Mouse (Mus musculus) ES-E14 (cell line): ENCODE data around the gene Gen1. TPM values are rescaled to one million over a fixed set of nuclear protein-coding genes. Genes with fewer than 3 reads are reported as not detected.

Experiments used
- DNase-seq: peaks from one replicate; pipeline ENCODE4 v3.0.0-alpha.2; 2013; ENCODE audit warnings: low read depth, low spot score
- H3K27ac ChIP-seq: 2 replicates; pipeline ENCODE4 v1.5.1; 2012; ENCODE audit warnings: low read depth, mild to moderate bottlenecking, low read length, moderate library complexity, mixed read lengths; ENCODE audit not compliant: poor library complexity, insufficient read depth, severe bottlenecking
- H3K36me3 ChIP-seq: 2 replicates; pipeline ENCODE4 v1.6.1; 2012; ENCODE audit warnings: mild to moderate bottlenecking, low read length, moderate library complexity, mixed read lengths; ENCODE audit not compliant: control insufficient read depth, poor library complexity, insufficient read depth, severe bottlenecking
- H3K4me1 ChIP-seq, 2 experiments: fragments of 150-350 bp in 1 of 2; sonication (generic) in 1 of 2; 2 replicates each; pipeline ENCODE4 v1.6.1; 2012; ENCODE audit warnings: low read length in 2 of 2, mild to moderate bottlenecking in 1 of 2, mixed read lengths in 1 of 2; ENCODE audit not compliant: control insufficient read depth in 2 of 2, insufficient read depth in 2 of 2, poor library complexity in 1 of 2
- H3K4me3 ChIP-seq, 2 experiments: fragments of 150-350 bp in 1 of 2; sonication (generic) in 1 of 2; 2 replicates each; pipeline ENCODE4 v1.5.1; 2012; ENCODE audit warnings: low read length in 2 of 2, low read depth in 1 of 2, mild to moderate bottlenecking in 1 of 2, mixed read lengths in 1 of 2; ENCODE audit not compliant: insufficient read depth in 1 of 2, poor library complexity in 1 of 2, severe bottlenecking in 1 of 2
- H3K9ac ChIP-seq: 2 replicates; pipeline ENCODE4 v1.6.1; 2012; ENCODE audit warnings: low read depth, mild to moderate bottlenecking, low read length, mixed read lengths; ENCODE audit not compliant: poor library complexity, insufficient read depth, severe bottlenecking
- H3K9me3 ChIP-seq: fragments of 150-350 bp; sonication (generic); 2 replicates; pipeline ENCODE4 v1.6.1; 2012; ENCODE audit warnings: low read depth, mild to moderate bottlenecking, low read length; ENCODE audit not compliant: control insufficient read depth, insufficient read depth
- CHD2 ChIP-seq: IDR thresholded peaks from 2 replicates; pipeline ENCODE4 v1.6.1; 2014; ENCODE audit warnings: mild to moderate bottlenecking, low read depth, low read length, inconsistent platforms
- HCFC1 ChIP-seq: IDR thresholded peaks from 2 replicates; pipeline ENCODE4 v1.6.1; 2012; ENCODE audit warnings: low read length, inconsistent platforms, borderline replicate concordance; ENCODE audit not compliant: insufficient read depth
- MAFK ChIP-seq: IDR thresholded peaks from 2 replicates; pipeline ENCODE4 v1.6.1; 2014; ENCODE audit warnings: mild to moderate bottlenecking, low read depth, low read length, inconsistent platforms; ENCODE audit not compliant: insufficient read depth
- ZC3H11A ChIP-seq: IDR thresholded peaks from 2 replicates; pipeline ENCODE4 v1.6.1; 2012; ENCODE audit warnings: low read depth, mild to moderate bottlenecking, inconsistent platforms, low read length, borderline replicate concordance
- ZNF384 ChIP-seq: IDR thresholded peaks from 2 replicates; pipeline ENCODE4 v1.6.1; 2012; ENCODE audit warnings: low read depth, low read length, inconsistent platforms
- in situ Hi-C, 2 experiments: fragments of 600-800 bp; cut with MboI; formaldehyde crosslinking; loops; one replicate each; pipeline ENCODE4 v1.15.1; 2025; ENCODE audit warnings: low sequenced_read_pairs in 2 of 2, inconsistent platforms in 1 of 2; ENCODE audit not compliant: unreplicated experiment in 2 of 2
- total RNA-seq: library from RNA; depleted of rRNA; stranded (reverse); fragments of 300-350 nt; gene quantifications from 2 replicates; pipeline ENCODE4 v1.2.3, GENCODE M21; 2012

Gene Gen1
- total RNA-seq, 1 experiment = 23.4 TPM

GRCm38 (mm10) chr12:11223090-11223489 is 42.5 kb downstream of the Gen1 start:
- Histone ChIP-seq H3K9me3 (no peaks in the 10 kb centered on the region), H3K4me3 (no peak overlapping the region), H3K9ac (no peak overlapping the region), H3K36me3 (no peaks in the 10 kb centered on the region), H3K27ac (no peak overlapping the region; the same call in 1 of the 2 replicates), H3K4me1 (peaks cover 4 to 20% of the 10 kb centered on the region in 2 experiments; a peak in 3 of 4 replicates)
- no peak for TF ChIP-seq HCFC1
- no peak for TF ChIP-seq ZC3H11A
- TF ChIP-seq CHD2 = no peak
- TF ChIP-seq MAFK = no peak
- TF ChIP-seq ZNF384 = no peak
- in situ Hi-C loops = no loop called here
- no peak for DNase-seq

- Histone ChIP-seq H3K36me3 (no peaks in the 10 kb centered on the region), H3K9me3 (no peaks in the 10 kb centered on the region), H3K4me1 (peaks cover 4 to 20% of the 10 kb centered on the region in 2 experiments; a peak in 3 of 4 replicates), H3K4me3 (no peak overlapping the region), H3K27ac (no peak overlapping the region), H3K9ac (no peak overlapping the region)
- in situ Hi-C loops = no loop called here
- no peak for DNase-seq
- TF ChIP-seq CHD2 (no peak), ZNF384 (no peak), HCFC1 (no peak), MAFK (0 out of 2 replicates have a peak, but pooled peaks have one; percentile 8), ZC3H11A (no peak)
These were observed 43.0 kb downstream of the Gen1 start for GRCm38 (mm10) chr12:11222566-11222965.

GRCm38 (mm10) chr12:11221524-11222330 is 43.9 kb downstream of the Gen1 start:
- no peak for DNase-seq
- H3K36me3 ChIP-seq = no peaks in the 10 kb centered on the region
- no peak overlapping the region for H3K27ac ChIP-seq
- peaks cover 4 to 20% of the 10 kb centered on the region in 2 experiments; a peak in 3 of 4 replicates for H3K4me1 ChIP-seq
- TF ChIP-seq HCFC1 = no peak
- TF ChIP-seq ZNF384 = no peak
- no peak for TF ChIP-seq MAFK
- TF ChIP-seq CHD2 = no peak
- TF ChIP-seq ZC3H11A = no peak
- in situ Hi-C loops = no loop called here
- H3K4me3 ChIP-seq = no peak overlapping the region
- H3K9ac ChIP-seq = no peak overlapping the region
- no peaks in the 10 kb centered on the region for H3K9me3 ChIP-seq

GRCm38 (mm10) chr12:11217726-11218250 is 47.8 kb downstream of the Gen1 start:
- Histone ChIP-seq H3K4me3 (no peak overlapping the region), H3K27ac (no peak overlapping the region), H3K9me3 (no peaks in the 10 kb centered on the region), H3K9ac (no peak overlapping the region), H3K4me1 (peaks cover 4 to 7% of the 10 kb centered on the region in 2 experiments; a peak in 3 of 4 replicates), H3K36me3 (no peaks in the 10 kb centered on the region)
- no peak for DNase-seq
- in situ Hi-C loops = no loop called here
- no peak for TF ChIP-seq ZNF384
- TF ChIP-seq MAFK = no peak
- no peak for TF ChIP-seq ZC3H11A
- TF ChIP-seq CHD2 = no peak
- TF ChIP-seq HCFC1 = no peak
